Mouse (Mus musculus) heart, postnatal 25 days (tissue): ENCODE data around the gene Zfp790. TPM values are rescaled to one million over a fixed set of nuclear protein-coding genes. Genes with fewer than 3 reads are reported as not detected.
"Not testable (repeated sequence)": the region's sequence is repeated elsewhere in the genome, so short reads cannot be mapped to it uniquely, and the experiment has no call there.

ENCODE experiments used
- DNase-seq: peaks from one replicate; pipeline ENCODE4 v3.0.0; 2022; ENCODE audit warnings: low spot score
- intact Hi-C: fragments of 180-260 bp; cut with DNase I; formaldehyde crosslinking; loops from one replicate; pipeline ENCODE4 v1.15.1; 2025
- microRNA-seq: library from miRNA; unstranded; fragments of <30 nt; microRNA quantifications from one replicate; pipeline ENCODE4 v1.2.0, GENCODE M21; 2022
- total RNA-seq, 2 experiments: library from RNA; stranded (reverse); gene quantifications; 2 replicates each; pipeline ENCODE4 v1.2.3; 2021

The Zfp790 gene
- total RNA-seq, 2 experiments from 2014 or later: 12.4 to 12.7 TPM

DNA sequence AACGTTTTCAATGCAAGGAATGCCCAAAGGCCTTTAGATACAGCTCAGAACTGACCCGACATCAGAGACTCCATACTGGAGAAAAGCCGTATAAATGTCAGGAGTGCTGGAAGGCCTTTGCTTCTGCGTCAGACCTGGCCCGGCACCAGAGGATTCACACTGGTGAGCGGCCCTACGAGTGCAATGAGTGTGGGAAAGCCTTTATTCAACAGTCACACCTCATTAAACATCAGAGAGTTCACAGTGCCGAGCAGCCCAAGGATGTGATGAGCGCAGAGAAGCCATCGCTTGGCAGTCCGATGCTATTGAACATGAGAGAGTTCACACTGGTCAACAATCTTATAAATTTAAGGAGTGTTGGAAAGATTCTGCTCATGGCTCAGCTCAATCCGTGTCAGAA, 13.9 kb downstream of the Zfp790 start:
- no peak for DNase-seq
- intact Hi-C loops: no loop called here

GRCm38 (mm10) chr7:29836816-29837215, 20.9 kb downstream of the Zfp790 start:
- no peak for DNase-seq
- intact Hi-C loops: no loop called here

DNA sequence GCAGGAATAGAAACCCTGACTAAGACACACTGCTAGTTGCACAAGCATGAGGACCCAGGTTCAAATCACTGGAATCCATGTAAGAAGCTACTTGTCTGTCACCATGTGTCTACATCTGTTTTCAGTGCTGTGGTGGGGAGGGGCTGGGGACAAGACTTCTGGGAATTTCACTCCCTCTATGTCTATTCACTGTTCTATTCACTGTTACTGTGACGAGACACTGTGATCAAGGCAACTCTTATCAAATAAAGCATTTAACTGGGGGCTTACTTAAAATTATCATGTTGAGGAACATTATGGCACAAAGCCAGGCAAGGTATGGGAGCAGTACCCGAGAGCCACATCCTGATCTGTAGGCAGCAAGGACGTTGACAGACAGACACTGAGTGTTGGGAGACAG, 23.3 kb downstream of the Zfp790 start:
- DNase-seq: no peak
- intact Hi-C loops: no loop called here

GRCm38 (mm10) chr7:29842105-29842504, 26.2 kb downstream of the Zfp790 start:
- DNase-seq: no peak
- intact Hi-C loops: no loop called here

DNA sequence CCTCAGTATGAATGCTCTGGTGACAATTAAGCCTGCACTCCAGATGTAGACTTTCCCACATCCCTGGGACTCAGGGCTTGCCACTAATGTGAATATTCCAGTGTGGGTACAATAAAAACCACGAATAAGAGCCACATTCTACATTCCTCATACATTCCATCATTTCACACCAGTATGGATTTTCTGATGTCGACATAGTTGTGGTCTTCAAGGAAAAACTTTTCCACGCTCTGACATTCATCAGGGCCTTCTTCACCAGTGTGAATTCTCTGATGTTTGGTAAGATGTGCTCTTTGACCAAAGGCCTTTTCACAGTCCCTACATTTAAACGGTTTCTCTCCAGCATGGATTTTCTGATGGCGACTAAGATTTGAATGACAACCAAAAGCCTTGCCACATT, 28.7 kb downstream of the Zfp790 start:
- DNase-seq: no peak
- intact Hi-C loops: no loop called here

GRCm38 (mm10) chr7:29852831-29853218, 36.9 kb downstream of the Zfp790 start:
- intact Hi-C loops: loop anchor here (2.0 kb wide), 1 partner anchor 32 kb away; no protein-coding TSS in a partner anchor
- no peak for DNase-seq

- intact Hi-C loops: loop anchor here (2.0 kb wide), 1 partner anchor 33 kb away; no protein-coding TSS in a partner anchor
- DNase-seq: peak; percentile 63
Observed at GRCm38 (mm10) chr7:29853219-29853842, 37.4 kb downstream of the Zfp790 start, which contains the start of gene Zfp940. Gene Zfp940, minus strand, starts transcription at chr7:29853669.

- intact Hi-C loops: loop anchor here (5.0 kb wide), 2 partner anchors 42 to 88 kb away; no protein-coding TSS in a partner anchor
- DNase-seq: peak; percentile 80
Observed at GRCm38 (mm10) chr7:29859532-29860517, 43.9 kb downstream of the Zfp790 start, which contains the start of gene Zfp420. Gene Zfp420, plus strand, starts transcription at chr7:29859979.

DNA sequence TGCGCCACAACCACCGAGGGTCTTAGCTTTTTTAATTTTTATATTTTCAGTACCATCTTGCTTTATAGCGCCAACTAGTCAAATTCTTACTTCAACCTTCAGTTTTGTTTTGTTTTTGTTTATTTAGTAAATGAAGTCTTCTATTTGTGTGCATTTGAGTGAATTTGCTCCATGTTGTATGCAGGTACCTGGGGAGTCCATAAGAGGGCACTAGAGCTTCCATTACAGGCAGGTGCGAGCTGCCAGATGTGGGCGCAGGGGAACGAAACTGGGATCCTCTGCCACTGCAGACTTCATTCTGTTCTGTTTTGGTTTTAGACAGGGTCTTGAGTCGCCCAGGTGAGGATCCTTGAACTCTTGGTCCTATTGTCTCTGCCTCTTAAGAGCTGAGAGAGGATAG, 45.7 kb downstream of the Zfp790 start:
- intact Hi-C loops: loop anchor here (5.0 kb wide), 1 partner anchor 41 kb away; no protein-coding TSS in a partner anchor
- no peak for DNase-seq

DNA sequence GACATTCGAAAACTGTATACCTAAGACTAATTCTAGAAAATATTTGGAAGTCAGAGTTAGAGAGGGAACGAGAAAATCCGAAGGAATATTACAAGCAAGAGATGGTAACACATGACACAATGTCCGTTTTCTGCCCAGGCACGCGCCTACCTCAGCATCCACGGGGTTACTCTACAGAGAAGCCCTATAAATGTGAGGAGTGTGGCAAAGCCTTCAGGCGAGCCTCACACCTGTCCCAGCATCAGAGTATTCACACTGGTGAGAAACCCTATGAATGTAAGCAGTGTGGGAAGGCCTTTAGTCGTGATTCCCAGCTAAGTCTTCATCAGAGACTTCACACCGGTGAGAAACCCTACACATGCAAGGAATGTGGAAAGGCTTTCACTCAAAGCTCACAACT, 58.3 kb downstream of the Zfp790 start:
- DNase-seq: no peak
- intact Hi-C loops: no loop called here

- intact Hi-C loops, DNase-seq: not testable (repeated sequence)
Observed at GRCm38 (mm10) chr7:29877561-29877960, 61.6 kb downstream of the Zfp790 start.

DNA sequence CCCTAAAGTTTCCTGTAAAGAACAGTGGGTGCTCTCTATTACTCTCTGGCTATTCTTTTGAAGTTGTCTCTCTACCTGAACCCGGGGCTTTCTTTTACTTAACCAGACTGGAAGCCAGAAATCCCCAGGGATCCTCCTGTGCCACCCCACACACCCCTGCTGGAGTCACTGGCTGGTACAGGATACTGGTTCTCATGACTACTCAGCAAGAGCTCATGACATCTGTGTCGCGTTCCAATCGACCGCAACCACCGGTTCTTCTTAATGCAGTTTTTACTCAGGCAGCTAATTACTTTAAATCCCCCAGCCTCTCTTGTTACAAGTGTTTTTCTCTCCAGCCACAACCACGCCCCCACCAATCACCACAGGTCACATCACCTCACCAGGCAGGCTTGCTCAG, 64.1 kb downstream of the Zfp790 start:
- intact Hi-C loops: no loop called here
- no peak for DNase-seq

Small RNAs within 50 kb of the gene (microRNA-seq; reads per million reads assigned to microRNA genes)
- gene Mir1964: 10.6 reads per million, percentile 25 among the genes with 10 or more reads in this experiment

Other genes with a start within 250 kb of the Zfp790 start
- not detected for gene Catsperg2, start 89.1 kb upstream of the Zfp790 start, total RNA-seq
- gene Zfp84, start 47.6 kb upstream of the Zfp790 start, total RNA-seq: 10 to 100 TPM; 10.2 to 12.4 TPM
- 1 to 10 TPM; 5.2 to 6.1 TPM for gene Zfp30, start 32.1 kb upstream of the Zfp790 start, total RNA-seq
- gene Zfp940, start 37.6 kb downstream of the Zfp790 start, total RNA-seq: 1 to 10 TPM in 1 of 2 experiments, under 1 TPM in 1; 0.16 to 1.1 TPM
- 1 to 10 TPM; 3.0 to 3.5 TPM for gene Zfp420, start 43.9 kb downstream of the Zfp790 start, total RNA-seq
- 1 to 10 TPM; 7.0 to 8.7 TPM for gene Zfp27, start 90.5 kb downstream of the Zfp790 start, total RNA-seq
- gene Zfp383, start 92.1 kb downstream of the Zfp790 start, total RNA-seq: 1 to 10 TPM; 6.2 to 8.2 TPM
- gene Zfp74, start 138.0 kb downstream of the Zfp790 start, total RNA-seq: 1 to 10 TPM; 6.6 to 7.8 TPM
- 10 to 100 TPM; 24.5 to 28.1 TPM for gene Zfp568, start 167.8 kb downstream of the Zfp790 start, total RNA-seq
- gene Zfp14, start 235.3 kb downstream of the Zfp790 start, total RNA-seq: 1 to 10 TPM; 2.2 to 2.8 TPM